Mouse (Mus musculus) granulocyte monocyte progenitor cell, adult 5-6 weeks (primary cell): ENCODE data around the gene Kcnc2. TPM values are rescaled to one million over a fixed set of nuclear protein-coding genes. Genes with fewer than 3 reads are reported as not detected.

Experiments
- total RNA-seq, 2 experiments: library from RNA; stranded (forward) in 1 of 2; stranded (reverse) in 1 of 2; fragments of 200-712, 200-1000 nt in 1 of 2; fragments of >200 nt in 1 of 2; fragmentation: Nextera tagmentation in 1 of 2; gene quantifications; 2 replicates each; pipeline ENCODE4 v1.2.3; 2014 to 2017

The Kcnc2 gene
- total RNA-seq, 2 experiments from 2014 or later, result not detected

Other genes starting within 250 kb of the Kcnc2 start
- not detected in 2 replicates for gene Glipr1l1, start 210.9 kb upstream of the Kcnc2 start, total RNA-seq (2014; fragmentation: Nextera tagmentation)
- not detected in 2 replicates for gene Glipr1l1, start 210.9 kb upstream of the Kcnc2 start, total RNA-seq (2017)
- gene Glipr1l2, start 187.8 kb upstream of the Kcnc2 start, total RNA-seq (2014; fragmentation: Nextera tagmentation), result not detected in 2 replicates
- gene Glipr1l2, start 187.8 kb upstream of the Kcnc2 start, total RNA-seq (2017), result not detected in 2 replicates
- not detected in 2 replicates for gene Glipr1l3, start 110.8 kb upstream of the Kcnc2 start, total RNA-seq (2014; fragmentation: Nextera tagmentation)
- not detected in 2 replicates for gene Glipr1l3, start 110.8 kb upstream of the Kcnc2 start, total RNA-seq (2017)
- not detected in 2 replicates for gene Caps2, start 107.5 kb upstream of the Kcnc2 start, total RNA-seq (2014; fragmentation: Nextera tagmentation)
- gene Caps2, start 107.5 kb upstream of the Kcnc2 start, total RNA-seq (2017), result not detected in 2 replicates